Mouse (Mus musculus) CH12.LX (cell line): ENCODE data around the gene Skap1.

Experiments used
- CTCF ChIP-seq, 2 experiments: IDR thresholded peaks in 1 of 2; conservative IDR thresholded peaks in 1 of 2; 2 replicates each; pipeline ENCODE4 v1.5.1; 2011 to 2012; ENCODE audit warnings: low read depth in 2 of 2, low read length in 2 of 2, improper control_type of control experiment in 1 of 2, inconsistent platforms in 1 of 2, mild to moderate bottlenecking in 1 of 2, moderate library complexity in 1 of 2
- MAX ChIP-seq: IDR thresholded peaks from 2 replicates; pipeline ENCODE4 v1.6.1; 2011; ENCODE audit warnings: low read length, improper control_type of control experiment
- MEF2A ChIP-seq: IDR thresholded peaks from 2 replicates; pipeline ENCODE4 v1.6.1; 2014; ENCODE audit warnings: low read depth, mild to moderate bottlenecking, inconsistent platforms, low read length, improper control_type of control experiment, borderline replicate concordance
- POLR2A ChIP-seq: IDR thresholded peaks from 2 replicates; pipeline ENCODE4 v1.6.1; 2011; ENCODE audit warnings: low read depth, mild to moderate bottlenecking, improper control_type of control experiment, low read length
- USF2 ChIP-seq: conservative IDR thresholded peaks from 2 replicates; pipeline ENCODE4 v1.6.1; 2011; ENCODE audit warnings: low read depth, low read length, improper control_type of control experiment

GRCm38 (mm10) chr11:96653867-96654266 lies 189.5 kb downstream of the Skap1 start:
- no peak for TF ChIP-seq USF2
- no peak for TF ChIP-seq MAX
- TF ChIP-seq CTCF (conservative IDR thresholded peaks at IDR 0.05 in 1 of 2, IDR thresholded peaks at IDR 0.05 in 1 of 2; ENCODE audit: low read depth in 2 of 2, low read length in 2 of 2), result no peak
- TF ChIP-seq POLR2A, result no peak
- TF ChIP-seq MEF2A, result no peak
